Mouse (Mus musculus): ENCODE data around the gene Prok2. TPM values are rescaled to one million over a fixed set of nuclear protein-coding genes. Genes with fewer than 3 reads are reported as not detected.

Prok2 gene
- polyA plus RNA-seq, 1 experiment from 2014 or later = not detected

GRCm38 (mm10) chr6:99692206-99692915, 33.8 kb downstream of the Prok2 start, which contains the start of gene Gpr27:
Gene Gpr27 (plus strand): TSS chr6:99692679.
- no peaks in the 10 kb centered on the region for H3K36me3 ChIP-seq (ENCODE audit: control insufficient read depth, insufficient read depth, low read length)
- 1% methylated on average over 26 of the region's 112 CpGs for WGBS
- peak; percentile 37; the same call in 1 of the 2 replicates for ATAC-seq (ENCODE audit: insufficient number of reproducible peaks, insufficient read depth, low FRiP score, low read depth)
- peaks cover 5% of the 10 kb centered on the region in 2 experiments; a peak in 2 of 4 replicates for H3K4me1 ChIP-seq (ENCODE audit: control insufficient read depth in 2 of 2, insufficient read depth in 2 of 2, low read length in 2 of 2)
- H3K27me3 ChIP-seq (ENCODE audit: control insufficient read depth, insufficient read depth, low read length) = peaks cover 78% of the 10 kb centered on the region
- peak within 1 kb of the TSS; percentile 74 for H3K9ac ChIP-seq (ENCODE audit: low read length)
- peak within 1 kb of the TSS; percentile 79 to 81 for H3K4me3 ChIP-seq (ENCODE audit: control insufficient read depth in 1 of 2, insufficient read depth in 1 of 2, low read depth in 1 of 2, low read length in 2 of 2)
- H3K27ac ChIP-seq (replicated peaks in 1 of 2; ENCODE audit: control insufficient read depth in 1 of 2, insufficient read depth in 1 of 2, low read depth in 2 of 2, low read length in 2 of 2) = no peak within 1 kb of the TSS
- peak within 1 kb of the TSS; percentile 93 for H3K4me2 ChIP-seq (ENCODE audit: low read length)
- 0 out of 2 replicates have a peak, but pooled peaks cover 2% of the 10 kb centered on the region for H3K9me3 ChIP-seq (ENCODE audit: control insufficient read depth, low read length)

GRCm38 (mm10) chr6:99691666-99692205, 34.5 kb downstream of the Prok2 start:
- ATAC-seq (ENCODE audit: insufficient number of reproducible peaks, insufficient read depth, low FRiP score, low read depth) = no peak

GRCm38 (mm10) chr6:99688513-99688912, 37.7 kb downstream of the Prok2 start:
- WGBS = 56% methylated on average over 6 of the region's 6 CpGs
- ATAC-seq (ENCODE audit: insufficient number of reproducible peaks, insufficient read depth, low FRiP score, low read depth) = no peak
- Histone ChIP-seq H3K9me3 (ENCODE audit: control insufficient read depth, low read length) (no peaks in the 10 kb centered on the region), H3K4me3 (ENCODE audit: control insufficient read depth in 1 of 2, insufficient read depth in 1 of 2, low read depth in 1 of 2, low read length in 2 of 2) (no peak overlapping the region), H3K4me1 (ENCODE audit: control insufficient read depth in 2 of 2, insufficient read depth in 2 of 2, low read length in 2 of 2) (peaks cover 1 to 3% of the 10 kb centered on the region in 2 experiments; a peak in 2 of 4 replicates), H3K27ac (replicated peaks in 1 of 2; ENCODE audit: control insufficient read depth in 1 of 2, insufficient read depth in 1 of 2, low read depth in 2 of 2, low read length in 2 of 2) (no peak overlapping the region), H3K27me3 (ENCODE audit: control insufficient read depth, insufficient read depth, low read length) (peaks cover 44% of the 10 kb centered on the region), H3K9ac (ENCODE audit: low read length) (no peak overlapping the region), H3K4me2 (ENCODE audit: low read length) (no peak overlapping the region), H3K36me3 (ENCODE audit: control insufficient read depth, insufficient read depth, low read length) (no peaks in the 10 kb centered on the region)

More at GRCm38 (mm10) chr6:99691666-99692205, 34.5 kb downstream of the Prok2 start:
- peak overlapping the region; percentile 74 for H3K9ac ChIP-seq (ENCODE audit: low read length)
- H3K27me3 ChIP-seq (ENCODE audit: control insufficient read depth, insufficient read depth, low read length) = peaks cover 72% of the 10 kb centered on the region
- no peak overlapping the region for H3K27ac ChIP-seq (replicated peaks in 1 of 2; ENCODE audit: control insufficient read depth in 1 of 2, insufficient read depth in 1 of 2, low read depth in 2 of 2, low read length in 2 of 2)
- H3K4me1 ChIP-seq (ENCODE audit: control insufficient read depth in 2 of 2, insufficient read depth in 2 of 2, low read length in 2 of 2) = peaks cover 5% of the 10 kb centered on the region in 2 experiments; a peak in 2 of 4 replicates
- H3K9me3 ChIP-seq (ENCODE audit: control insufficient read depth, low read length) = 0 out of 2 replicates have a peak, but pooled peaks cover 2% of the 10 kb centered on the region
- no peaks in the 10 kb centered on the region for H3K36me3 ChIP-seq (ENCODE audit: control insufficient read depth, insufficient read depth, low read length)
- 8% methylated on average over 25 of the region's 25 CpGs for WGBS
- H3K4me2 ChIP-seq (ENCODE audit: low read length) = peak overlapping the region; percentile 93
- H3K4me3 ChIP-seq (ENCODE audit: control insufficient read depth in 1 of 2, insufficient read depth in 1 of 2, low read depth in 1 of 2, low read length in 2 of 2) = peak overlapping the region; percentile 79 to 81

GRCm38 (mm10) chr6:99684899-99685298, 41.3 kb downstream of the Prok2 start:
- H3K9me3 ChIP-seq (ENCODE audit: control insufficient read depth, low read length) = no peaks in the 10 kb centered on the region
- H3K36me3 ChIP-seq (ENCODE audit: control insufficient read depth, insufficient read depth, low read length) = no peaks in the 10 kb centered on the region
- no peak overlapping the region for H3K4me2 ChIP-seq (ENCODE audit: low read length)
- no peak overlapping the region for H3K4me3 ChIP-seq (ENCODE audit: control insufficient read depth in 1 of 2, insufficient read depth in 1 of 2, low read depth in 1 of 2, low read length in 2 of 2)
- H3K4me1 ChIP-seq (ENCODE audit: control insufficient read depth in 2 of 2, insufficient read depth in 2 of 2, low read length in 2 of 2) = no peaks in the 10 kb centered on the region
- no peak overlapping the region for H3K27ac ChIP-seq (replicated peaks in 1 of 2; ENCODE audit: control insufficient read depth in 1 of 2, insufficient read depth in 1 of 2, low read depth in 2 of 2, low read length in 2 of 2)
- ATAC-seq (ENCODE audit: insufficient number of reproducible peaks, insufficient read depth, low FRiP score, low read depth) = no peak
- H3K9ac ChIP-seq (ENCODE audit: low read length) = no peak overlapping the region
- WGBS = 47% methylated on average over 5 of the region's 5 CpGs
- peaks cover 9% of the 10 kb centered on the region for H3K27me3 ChIP-seq (ENCODE audit: control insufficient read depth, insufficient read depth, low read length)

GRCm38 (mm10) chr6:99683974-99684373, 42.2 kb downstream of the Prok2 start:
- Histone ChIP-seq H3K9ac (ENCODE audit: low read length) (no peak overlapping the region), H3K36me3 (ENCODE audit: control insufficient read depth, insufficient read depth, low read length) (no peaks in the 10 kb centered on the region), H3K4me2 (ENCODE audit: low read length) (no peak overlapping the region), H3K27ac (replicated peaks in 1 of 2; ENCODE audit: control insufficient read depth in 1 of 2, insufficient read depth in 1 of 2, low read depth in 2 of 2, low read length in 2 of 2) (no peak overlapping the region), H3K4me3 (ENCODE audit: control insufficient read depth in 1 of 2, insufficient read depth in 1 of 2, low read depth in 1 of 2, low read length in 2 of 2) (no peak overlapping the region), H3K9me3 (ENCODE audit: control insufficient read depth, low read length) (no peaks in the 10 kb centered on the region), H3K4me1 (ENCODE audit: control insufficient read depth in 2 of 2, insufficient read depth in 2 of 2, low read length in 2 of 2) (no peaks in the 10 kb centered on the region), H3K27me3 (ENCODE audit: control insufficient read depth, insufficient read depth, low read length) (no peaks in the 10 kb centered on the region; the same call in 1 of the 2 replicates)
- WGBS = 74% methylated on average over 5 of the region's 5 CpGs
- ATAC-seq (ENCODE audit: insufficient number of reproducible peaks, insufficient read depth, low FRiP score, low read depth) = no peak

GRCm38 (mm10) chr6:99678108-99678507, 48.1 kb downstream of the Prok2 start:
- Histone ChIP-seq H3K9ac (ENCODE audit: low read length) (no peak overlapping the region), H3K9me3 (ENCODE audit: control insufficient read depth, low read length) (no peaks in the 10 kb centered on the region), H3K4me2 (ENCODE audit: low read length) (no peak overlapping the region), H3K27ac (replicated peaks in 1 of 2; ENCODE audit: control insufficient read depth in 1 of 2, insufficient read depth in 1 of 2, low read depth in 2 of 2, low read length in 2 of 2) (no peak overlapping the region), H3K36me3 (ENCODE audit: control insufficient read depth, insufficient read depth, low read length) (no peaks in the 10 kb centered on the region), H3K27me3 (ENCODE audit: control insufficient read depth, insufficient read depth, low read length) (no peaks in the 10 kb centered on the region), H3K4me1 (ENCODE audit: control insufficient read depth in 2 of 2, insufficient read depth in 2 of 2, low read length in 2 of 2) (no peaks in the 10 kb centered on the region), H3K4me3 (ENCODE audit: control insufficient read depth in 1 of 2, insufficient read depth in 1 of 2, low read depth in 1 of 2, low read length in 2 of 2) (no peak overlapping the region)
- 74% methylated on average over 11 of the region's 11 CpGs for WGBS
- no peak for ATAC-seq (ENCODE audit: insufficient number of reproducible peaks, insufficient read depth, low FRiP score, low read depth)

- no peaks in the 10 kb centered on the region for H3K9me3 ChIP-seq (ENCODE audit: control insufficient read depth, low read length)
- WGBS = 87% methylated on average over 8 of the region's 8 CpGs
- no peak overlapping the region for H3K4me3 ChIP-seq (ENCODE audit: control insufficient read depth in 1 of 2, insufficient read depth in 1 of 2, low read depth in 1 of 2, low read length in 2 of 2)
- no peak overlapping the region for H3K27ac ChIP-seq (replicated peaks in 1 of 2; ENCODE audit: control insufficient read depth in 1 of 2, insufficient read depth in 1 of 2, low read depth in 2 of 2, low read length in 2 of 2)
- ATAC-seq (ENCODE audit: insufficient number of reproducible peaks, insufficient read depth, low FRiP score, low read depth) = no peak
- no peak overlapping the region for H3K9ac ChIP-seq (ENCODE audit: low read length)
- H3K4me2 ChIP-seq (ENCODE audit: low read length) = no peak overlapping the region
- no peaks in the 10 kb centered on the region for H3K27me3 ChIP-seq (ENCODE audit: control insufficient read depth, insufficient read depth, low read length)
- no peaks in the 10 kb centered on the region for H3K36me3 ChIP-seq (ENCODE audit: control insufficient read depth, insufficient read depth, low read length)
- H3K4me1 ChIP-seq (ENCODE audit: control insufficient read depth in 2 of 2, insufficient read depth in 2 of 2, low read length in 2 of 2) = no peaks in the 10 kb centered on the region
Observed at GRCm38 (mm10) chr6:99677325-99677724, 48.9 kb downstream of the Prok2 start.
